Mouse (Mus musculus) heart, embryonic 12.5 days (tissue): ENCODE results near the gene C2cd5. TPM values are rescaled to one million over a fixed set of nuclear protein-coding genes. Genes with fewer than 3 reads are reported as not detected.
"Not testable (repeated sequence)": the region's sequence is repeated elsewhere in the genome, so short reads cannot be mapped to it uniquely, and the experiment has no call there.

Experiments
- ATAC-seq: fragments of 200-750 bp; cut with Nextera tagmentation; 2 replicates; pipeline ENCODE4 v1.8.0; 2017; ENCODE audit warnings: moderate TSS enrichment, moderate library complexity; ENCODE audit not compliant: insufficient number of reproducible peaks, low FRiP score
- H3K27ac ChIP-seq: fragments of 300-500 bp; sonication (generic); 2 replicates; pipeline ENCODE4 v1.5.1; 2016; ENCODE audit warnings: mild to moderate bottlenecking, moderate library complexity; ENCODE audit not compliant: poor library complexity, severe bottlenecking
- H3K27me3 ChIP-seq: fragments of 300-500 bp; sonication (generic); replicated peaks from 2 replicates; pipeline ENCODE4 v1.6.1; 2016; ENCODE audit warnings: mild to moderate bottlenecking, moderate library complexity
- H3K36me3 ChIP-seq: fragments of 300-500 bp; sonication (generic); 2 replicates; pipeline ENCODE4 v1.6.1; 2016; ENCODE audit warnings: mild to moderate bottlenecking, moderate library complexity
- H3K4me1 ChIP-seq: fragments of 300-500 bp; sonication (generic); replicated peaks from 2 replicates; pipeline ENCODE4 v1.6.1; 2016; ENCODE audit warnings: mild to moderate bottlenecking
- H3K4me2 ChIP-seq: fragments of 300-500 bp; sonication (generic); 2 replicates; pipeline ENCODE4 v1.6.1; 2016; ENCODE audit warnings: mild to moderate bottlenecking, moderate library complexity
- H3K4me3 ChIP-seq: fragments of 300-500 bp; sonication (generic); 2 replicates; pipeline ENCODE4 v1.5.1; 2016; ENCODE audit warnings: mild to moderate bottlenecking
- H3K9ac ChIP-seq: fragments of 300-500 bp; sonication (generic); 2 replicates; pipeline ENCODE4 v1.6.1; 2016; ENCODE audit warnings: mild to moderate bottlenecking, moderate library complexity
- H3K9me3 ChIP-seq: fragments of 300-500 bp; sonication (generic); replicated peaks from 2 replicates; pipeline ENCODE4 v1.6.1; 2016; ENCODE audit warnings: mild to moderate bottlenecking, moderate library complexity
- WGBS: fragments of 180-500 bp; shearing (Covaris S2); methylation state at CpG from one replicate; pipeline ENCODE4 v1.1.7; 2016; 5-methylcytosine and 5-hydroxymethylcytosine counted together
- polyA plus RNA-seq: library from polyadenylated mRNA; unstranded; fragments of >200 nt; fragmentation: Nextera tagmentation; extraction: Ambion mirVana; gene quantifications from 2 replicates; pipeline ENCODE4 v1.2.1, GENCODE M21; 2016

The C2cd5 gene
- polyA plus RNA-seq = 25.1 and 25.6 TPM in 2 replicates

DNA sequence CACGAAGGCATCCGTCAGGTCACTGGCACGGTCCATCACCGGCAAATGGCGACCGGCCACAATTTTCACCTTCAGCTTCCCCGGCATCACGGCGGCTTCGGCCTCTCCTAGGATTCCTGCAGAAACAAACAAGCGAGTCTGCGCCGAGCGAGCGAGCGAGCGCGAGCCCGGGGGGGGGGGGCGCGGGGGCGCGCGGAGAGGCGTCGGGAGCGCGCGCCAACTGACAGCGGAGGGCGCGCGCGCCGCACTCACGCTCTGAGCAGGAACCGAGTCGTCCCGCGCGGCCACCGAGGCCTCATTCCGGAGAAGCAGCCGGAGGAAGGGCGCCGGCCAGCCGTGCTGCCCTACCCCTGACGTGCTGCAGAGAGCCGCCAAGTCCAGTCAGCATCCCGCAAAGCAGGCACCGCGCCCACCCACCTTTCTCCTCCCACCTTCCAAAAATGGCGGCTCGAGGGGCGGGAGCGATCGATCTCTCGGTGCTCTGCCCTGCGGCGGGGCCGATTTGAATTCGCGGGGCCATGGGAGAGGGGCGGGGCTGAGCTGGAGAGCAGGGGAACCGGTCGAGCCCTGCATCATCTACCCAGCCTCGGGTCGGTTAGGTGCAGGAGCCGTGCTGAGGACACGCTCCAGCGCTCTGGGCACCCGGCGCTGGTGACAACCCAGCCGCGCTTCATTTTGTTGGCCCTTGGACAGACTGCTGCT is at the start of gene C2cd5:
TSS of gene C2cd5 (minus strand) at position 461 of the 702 bp plus-strand sequence.
- Histone ChIP-seq H3K4me1 (peaks cover 3% of the 10 kb centered on the region; the same call in 1 of the 2 replicates), H3K27me3 (no peaks in the 10 kb centered on the region), H3K4me3 (peak within 1 kb of the TSS; percentile 88), H3K9ac (peak within 1 kb of the TSS; percentile 85), H3K9me3 (0 out of 2 replicates have a peak, but pooled peaks cover 2% of the 10 kb centered on the region), H3K27ac (peak within 1 kb of the TSS; percentile 89), H3K4me2 (peak within 1 kb of the TSS; percentile 86), H3K36me3 (peaks cover 12% of the 10 kb centered on the region)
- ATAC-seq = peak; percentile 98
- WGBS = under 1% methylated on average over 62 of the region's 75 CpGs

GRCm38 (mm10) chr6:143148868-143149267 is 48.9 kb upstream of the C2cd5 start:
- no peaks in the 10 kb centered on the region for H3K4me1 ChIP-seq
- H3K9ac ChIP-seq = no peak overlapping the region
- H3K27me3 ChIP-seq = no peaks in the 10 kb centered on the region
- ATAC-seq = no peak
- H3K4me3 ChIP-seq = no peak overlapping the region
- 0 out of 2 replicates have a peak, but pooled peaks cover 4% of the 10 kb centered on the region for H3K9me3 ChIP-seq
- no peak overlapping the region for H3K4me2 ChIP-seq
- H3K36me3 ChIP-seq = no peaks in the 10 kb centered on the region
- H3K27ac ChIP-seq = no peak overlapping the region

GRCm38 (mm10) chr6:143146756-143147155 is 46.8 kb upstream of the C2cd5 start:
- H3K4me2 ChIP-seq = no peak overlapping the region
- no peak overlapping the region for H3K4me3 ChIP-seq
- H3K9me3 ChIP-seq = 0 out of 2 replicates have a peak, but pooled peaks cover 4% of the 10 kb centered on the region
- no peaks in the 10 kb centered on the region for H3K36me3 ChIP-seq
- 50% methylated on average over 8 of the region's 8 CpGs for WGBS
- ATAC-seq = no peak
- no peak overlapping the region for H3K9ac ChIP-seq
- H3K27ac ChIP-seq = no peak overlapping the region
- H3K27me3 ChIP-seq = no peaks in the 10 kb centered on the region
- H3K4me1 ChIP-seq = 0 out of 2 replicates have a peak, but pooled peaks cover 3% of the 10 kb centered on the region

- H3K9me3 ChIP-seq = 0 out of 2 replicates have a peak, but pooled peaks cover 4% of the 10 kb centered on the region
- H3K4me3 ChIP-seq = no peak overlapping the region
- H3K27ac ChIP-seq = no peak overlapping the region
- WGBS = 73% methylated on average over 7 of the region's 7 CpGs
- H3K27me3 ChIP-seq = no peaks in the 10 kb centered on the region
- no peaks in the 10 kb centered on the region for H3K36me3 ChIP-seq
- no peak for ATAC-seq
- H3K4me1 ChIP-seq = 0 out of 2 replicates have a peak, but pooled peaks cover 3% of the 10 kb centered on the region
- H3K4me2 ChIP-seq = no peak overlapping the region
- H3K9ac ChIP-seq = no peak overlapping the region
Measured at GRCm38 (mm10) chr6:143145051-143145450, 45.1 kb upstream of the C2cd5 start.

DNA sequence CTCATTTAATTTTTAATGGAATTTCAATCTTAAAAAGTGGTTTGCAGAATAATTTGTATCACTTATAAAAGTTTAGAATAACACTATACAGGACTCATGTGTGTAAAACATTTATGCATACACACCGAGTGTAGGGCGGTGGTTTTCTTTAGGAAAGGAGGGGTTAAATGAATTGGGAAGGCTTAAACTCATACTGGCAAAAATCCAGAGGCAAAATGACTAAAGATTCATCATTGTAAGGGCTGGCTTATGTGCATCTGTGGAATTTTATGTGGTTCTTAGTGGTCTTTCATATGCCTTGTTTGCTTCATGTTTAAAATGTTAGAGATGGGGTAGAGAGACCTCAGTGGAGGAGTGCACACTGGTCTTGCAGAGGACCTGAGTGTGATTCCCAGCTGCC is 44.6 kb upstream of the C2cd5 start:
- Histone ChIP-seq H3K9ac (no peak overlapping the region), H3K27me3 (no peaks in the 10 kb centered on the region), H3K9me3 (0 out of 2 replicates have a peak, but pooled peaks cover 4% of the 10 kb centered on the region), H3K27ac (no peak overlapping the region), H3K4me1 (0 out of 2 replicates have a peak, but pooled peaks cover 3% of the 10 kb centered on the region), H3K36me3 (no peaks in the 10 kb centered on the region), H3K4me2 (no peak overlapping the region), H3K4me3 (no peak overlapping the region)
- WGBS = 82% methylated on average over 2 of the region's 2 CpGs
- ATAC-seq = no peak

DNA sequence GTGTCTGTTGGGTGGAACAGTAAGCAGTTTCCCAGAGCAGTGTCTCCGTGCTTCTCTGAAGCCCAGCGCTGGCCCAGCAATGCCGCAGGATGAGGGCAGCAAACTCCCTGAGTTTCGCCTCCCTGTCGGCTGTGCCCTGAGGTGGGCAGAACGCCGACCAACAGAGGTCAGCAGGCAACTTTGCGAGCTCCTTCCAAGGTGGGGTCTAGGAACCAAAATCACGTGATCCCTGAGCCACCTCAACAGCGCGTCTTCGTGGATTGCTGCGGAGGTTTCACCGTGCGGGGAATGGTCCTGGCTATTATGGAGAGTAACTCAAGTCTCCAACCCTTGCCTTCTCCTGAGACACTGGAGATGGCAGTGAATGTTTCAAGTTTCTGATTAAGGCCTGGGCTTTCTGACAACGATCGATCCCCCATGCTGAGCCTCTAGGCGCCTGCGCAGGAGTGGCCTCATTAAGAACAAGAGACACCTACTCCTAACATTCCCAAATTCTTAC is 43.9 kb upstream of the C2cd5 start:
- Histone ChIP-seq H3K27me3 (no peaks in the 10 kb centered on the region), H3K9me3 (0 out of 2 replicates have a peak, but pooled peaks cover 4% of the 10 kb centered on the region), H3K36me3 (no peaks in the 10 kb centered on the region), H3K9ac (peak overlapping the region; percentile 56), H3K4me2 (peak overlapping the region; percentile 69), H3K27ac (no peak overlapping the region), H3K4me3 (peak overlapping the region; percentile 44), H3K4me1 (0 out of 2 replicates have a peak, but pooled peaks cover 3% of the 10 kb centered on the region)
- ATAC-seq = no peak
- WGBS = 14% methylated on average over 19 of the region's 19 CpGs

DNA sequence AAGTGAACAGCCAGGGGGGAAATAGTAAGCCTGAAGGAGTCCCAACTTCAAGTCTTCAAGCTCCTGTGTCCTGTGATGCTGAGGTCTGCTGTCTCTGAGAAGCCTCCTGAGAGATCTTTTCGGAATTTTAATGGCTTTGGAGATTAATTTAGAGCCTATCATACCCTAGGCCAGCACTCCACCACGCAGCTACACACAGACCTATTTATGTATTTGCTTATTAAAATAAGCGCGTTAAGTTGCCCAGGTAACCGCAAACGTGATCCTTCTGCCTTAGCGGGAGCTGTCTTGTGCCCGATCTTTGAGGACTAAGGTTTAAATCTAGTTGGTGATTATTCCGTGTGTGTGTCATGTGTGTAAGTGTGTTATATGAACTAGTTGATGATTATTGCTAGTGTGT is 43.4 kb upstream of the C2cd5 start:
- Histone ChIP-seq H3K4me2 (peak overlapping the region; percentile 69), H3K9ac (no peak overlapping the region), H3K9me3 (0 out of 2 replicates have a peak, but pooled peaks cover 4% of the 10 kb centered on the region), H3K27ac (no peak overlapping the region), H3K27me3 (no peaks in the 10 kb centered on the region), H3K4me1 (0 out of 2 replicates have a peak, but pooled peaks cover 3% of the 10 kb centered on the region), H3K36me3 (no peaks in the 10 kb centered on the region), H3K4me3 (peak overlapping the region; percentile 44)
- no peak for ATAC-seq
- 77% methylated on average over 9 of the region's 9 CpGs for WGBS

- Histone ChIP-seq H3K4me2 (no peak overlapping the region), H3K9me3 (0 out of 2 replicates have a peak, but pooled peaks cover 4% of the 10 kb centered on the region), H3K27ac (no peak overlapping the region), H3K36me3 (no peaks in the 10 kb centered on the region), H3K4me3 (no peak overlapping the region), H3K4me1 (0 out of 2 replicates have a peak, but pooled peaks cover 3% of the 10 kb centered on the region), H3K27me3 (no peaks in the 10 kb centered on the region), H3K9ac (no peak overlapping the region)
- WGBS = 83% methylated on average over 4 of the region's 4 CpGs
- ATAC-seq = no peak
Measured at GRCm38 (mm10) chr6:143142861-143143260, 42.9 kb upstream of the C2cd5 start.

DNA sequence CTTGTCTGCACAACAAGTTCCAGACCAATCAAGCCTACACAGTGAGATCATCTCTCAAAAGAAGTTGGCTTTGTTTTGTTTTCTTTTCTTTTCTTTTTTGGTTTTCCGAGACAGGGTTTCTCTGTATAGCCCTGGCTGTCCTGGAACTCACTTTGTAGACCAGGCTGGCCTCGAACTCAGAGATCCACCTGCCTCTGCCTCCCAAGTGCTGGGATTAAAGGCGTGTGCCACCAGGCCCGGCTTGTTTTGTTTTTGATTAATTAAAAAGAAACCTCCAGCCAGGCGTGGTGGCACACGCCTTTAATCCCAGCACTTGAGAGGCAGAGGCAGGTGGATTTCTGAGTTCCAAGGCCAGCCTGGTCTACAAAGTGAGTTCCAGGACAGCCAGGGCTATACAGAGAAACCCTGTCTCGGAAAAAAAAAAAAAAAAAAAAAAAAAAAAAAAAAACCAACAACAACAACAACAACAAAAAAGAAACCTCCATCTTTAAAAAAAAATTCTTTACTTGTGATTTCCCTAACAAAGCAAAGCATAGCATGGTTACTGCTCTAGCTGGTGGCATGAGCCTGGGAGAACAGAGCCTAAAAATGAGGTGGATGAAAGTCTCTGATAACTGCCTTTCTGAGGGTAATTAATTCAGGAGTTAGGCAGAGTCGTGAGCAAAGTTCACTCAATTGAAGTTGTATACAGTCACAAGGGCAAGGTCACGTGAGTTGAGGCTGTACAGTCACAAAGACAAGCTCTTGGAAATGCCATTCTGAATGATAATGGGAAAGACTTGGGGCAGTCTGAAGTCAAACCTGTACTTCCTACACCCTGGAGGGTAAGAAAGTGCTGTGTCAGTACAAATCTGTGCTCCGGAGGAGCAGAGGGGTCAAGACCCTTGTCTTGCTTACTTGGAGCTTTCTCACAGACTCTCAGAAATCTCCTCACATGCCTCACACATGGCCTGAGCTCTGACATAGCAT is 42.0 kb upstream of the C2cd5 start:
- H3K4me3 ChIP-seq, H3K9ac ChIP-seq, H3K36me3 ChIP-seq, H3K4me2 ChIP-seq, ATAC-seq, H3K9me3 ChIP-seq, H3K27ac ChIP-seq, H3K27me3 ChIP-seq, H3K4me1 ChIP-seq: not testable (repeated sequence)
- 77% methylated on average over 10 of the region's 10 CpGs for WGBS

- Histone ChIP-seq H3K9ac (no peak overlapping the region), H3K27me3 (no peaks in the 10 kb centered on the region), H3K4me3 (no peak overlapping the region), H3K27ac (no peak overlapping the region), H3K4me1 (peaks cover 8% of the 10 kb centered on the region; the same call in 1 of the 2 replicates), H3K4me2 (no peak overlapping the region), H3K36me3 (no peaks in the 10 kb centered on the region), H3K9me3 (no peaks in the 10 kb centered on the region)
- WGBS = 78% methylated on average over 9 of the region's 9 CpGs
- no peak for ATAC-seq
Measured at GRCm38 (mm10) chr6:143140884-143141283, 40.9 kb upstream of the C2cd5 start.
